Mouse (Mus musculus): ENCODE measurements at regions not wholly inside any gene's neighbourhood (a gene's known extent, or its start where the extent isn't known, plus 50 kb on each side); places are given as distances from the start of the nearest gene placed in this dataset.

GRCm38 (mm10) chr13:85557821-85558220, 268.9 kb upstream of the Rasa1 start:
- TF ChIP-seq CTCF (IDR thresholded peaks at IDR 0.05; ENCODE audit: insufficient read depth, low read depth, low read length) (no peak), POLR2A (IDR thresholded peaks at IDR 0.05; ENCODE audit: insufficient read depth, low read depth, low read length) (no peak)

Data from olfactory bulb, adult 2 months (tissue).